Mouse (Mus musculus) erythroblast, embryonic 14.5 days (primary cell): ENCODE data around the gene Ddx28. TPM values are rescaled to one million over a fixed set of nuclear protein-coding genes. Genes with fewer than 3 reads are reported as not detected.

ENCODE experiments used
- H3K27me3 ChIP-seq: 2 replicates; pipeline ENCODE4 v1.6.1; 2012; ENCODE audit warnings: inconsistent platforms; ENCODE audit not compliant: control insufficient read depth
- H3K36me3 ChIP-seq: 2 replicates; pipeline ENCODE4 v1.6.1; 2012; ENCODE audit warnings: mild to moderate bottlenecking, inconsistent platforms; ENCODE audit not compliant: control insufficient read depth
- H3K4me1 ChIP-seq: 2 replicates; pipeline ENCODE4 v1.6.1; 2012; ENCODE audit warnings: inconsistent platforms; ENCODE audit not compliant: control insufficient read depth
- H3K4me3 ChIP-seq: replicated peaks from 2 replicates; pipeline ENCODE3; 2012; ENCODE audit warnings: moderate library complexity, mild to moderate bottlenecking, inconsistent platforms
- H3K9me3 ChIP-seq: 2 replicates; pipeline ENCODE4 v1.6.1; 2012; ENCODE audit warnings: low read length, inconsistent platforms, mixed read lengths; ENCODE audit not compliant: control insufficient read depth
- GATA1 ChIP-seq: IDR thresholded peaks from 2 replicates; pipeline ENCODE4 v1.6.1; 2012; ENCODE audit warnings: low read length, inconsistent platforms, mixed read lengths
- TAL1 ChIP-seq: IDR thresholded peaks from 3 replicates; pipeline ENCODE4 v1.6.1; 2012; ENCODE audit warnings: low read length, inconsistent platforms, mixed read lengths
- polyA plus RNA-seq: library from polyadenylated mRNA; stranded (reverse); fragments of >175 nt; gene quantifications from 2 replicates; pipeline ENCODE4 v1.2.3, GENCODE M21; 2012

Gene Ddx28
- polyA plus RNA-seq, 1 experiment: 1.1 TPM

- peaks cover 39% of the 10 kb centered on the region for H3K4me1 ChIP-seq
- no peaks in the 10 kb centered on the region for H3K9me3 ChIP-seq
- peaks cover 82% of the 10 kb centered on the region for H3K36me3 ChIP-seq
- H3K4me3 ChIP-seq: no peak overlapping the region
- TF ChIP-seq GATA1 (no peak), TAL1 (no peak)
- H3K27me3 ChIP-seq: no peaks in the 10 kb centered on the region
These were observed 38.2 kb upstream of the Ddx28 start for GRCm38 (mm10) chr8:106049840-106050239.

DNA sequence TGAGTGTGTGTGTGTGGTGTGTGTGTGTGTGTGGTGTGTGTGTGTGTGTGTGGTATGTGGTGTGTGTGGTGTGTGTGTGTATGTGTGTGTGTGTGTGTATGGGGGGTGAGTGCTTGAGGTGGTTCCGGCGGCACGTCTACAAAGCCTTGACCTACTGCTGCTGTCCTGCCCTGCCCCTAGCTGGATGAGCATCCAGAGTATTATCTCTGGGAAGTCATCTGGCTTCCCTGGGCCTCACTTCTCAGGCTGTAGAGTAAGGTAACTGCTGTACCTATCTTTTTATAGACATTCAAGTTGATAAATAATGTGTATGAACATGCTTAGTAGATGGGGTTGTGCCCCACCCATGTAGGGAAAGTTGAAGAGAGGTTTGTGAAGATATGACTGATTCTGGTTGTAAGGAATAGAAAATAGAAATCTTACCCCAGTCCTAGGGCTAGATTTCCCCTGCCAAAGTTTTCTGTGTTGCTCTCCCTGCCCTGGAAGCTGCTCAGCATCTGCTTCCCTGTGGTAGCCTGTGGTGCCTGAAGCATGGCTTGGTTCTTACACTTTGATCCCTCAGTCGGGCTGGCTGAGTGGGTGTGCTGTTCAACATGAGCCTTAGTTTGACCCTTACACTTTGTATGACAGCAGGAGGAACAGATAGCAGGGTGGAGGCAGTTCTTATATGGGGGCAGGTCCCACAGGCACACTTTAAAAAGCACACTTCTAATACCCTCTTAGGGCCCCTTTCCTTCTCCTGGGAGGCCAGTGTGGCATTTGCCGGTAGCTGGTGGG is 36.4 kb upstream of the Ddx28 start:
- TF ChIP-seq GATA1: no peak
- no peak for TF ChIP-seq TAL1
- H3K36me3 ChIP-seq: peaks cover 82% of the 10 kb centered on the region
- no peaks in the 10 kb centered on the region for H3K9me3 ChIP-seq

GRCm38 (mm10) chr8:106046872-106047559 is 35.3 kb upstream of the Ddx28 start:
- H3K9me3 ChIP-seq: no peaks in the 10 kb centered on the region
- TF ChIP-seq GATA1 (no peak), TAL1 (peak; percentile 71)
- peaks cover 74% of the 10 kb centered on the region for H3K36me3 ChIP-seq
- no peaks in the 10 kb centered on the region for H3K27me3 ChIP-seq
- H3K4me1 ChIP-seq: peaks cover 41% of the 10 kb centered on the region
- no peak overlapping the region for H3K4me3 ChIP-seq

More for the DNA sequence above, 36.4 kb upstream of the Ddx28 start:
- Histone ChIP-seq H3K4me1 (peaks cover 41% of the 10 kb centered on the region), H3K27me3 (no peaks in the 10 kb centered on the region), H3K4me3 (no peak overlapping the region)

DNA sequence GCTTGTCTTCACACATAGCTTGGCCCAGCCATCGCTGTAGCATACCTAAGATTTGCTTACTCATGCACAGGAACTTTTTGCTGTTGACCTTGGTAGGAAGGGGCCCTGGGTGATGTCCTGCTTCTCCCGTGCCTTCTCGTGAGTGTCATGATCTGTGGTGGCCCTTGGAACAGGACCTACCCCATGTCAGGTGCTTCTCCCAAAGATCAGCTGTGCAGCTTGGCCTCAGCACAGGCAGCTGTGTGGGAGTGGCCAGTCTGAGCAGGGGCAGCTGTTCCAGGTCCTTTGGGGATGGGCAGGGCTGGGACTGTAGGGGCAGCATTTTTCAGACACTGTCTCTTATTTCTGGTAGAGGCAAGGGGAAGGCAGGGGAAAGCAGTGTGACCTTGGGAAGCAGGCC is 32.5 kb upstream of the Ddx28 start:
- no peak for TF ChIP-seq TAL1
- no peak for TF ChIP-seq GATA1
- no peak overlapping the region for H3K4me3 ChIP-seq
- no peaks in the 10 kb centered on the region for H3K9me3 ChIP-seq
- peaks cover 63% of the 10 kb centered on the region for H3K36me3 ChIP-seq
- peaks cover 41% of the 10 kb centered on the region for H3K4me1 ChIP-seq
- no peaks in the 10 kb centered on the region for H3K27me3 ChIP-seq

DNA sequence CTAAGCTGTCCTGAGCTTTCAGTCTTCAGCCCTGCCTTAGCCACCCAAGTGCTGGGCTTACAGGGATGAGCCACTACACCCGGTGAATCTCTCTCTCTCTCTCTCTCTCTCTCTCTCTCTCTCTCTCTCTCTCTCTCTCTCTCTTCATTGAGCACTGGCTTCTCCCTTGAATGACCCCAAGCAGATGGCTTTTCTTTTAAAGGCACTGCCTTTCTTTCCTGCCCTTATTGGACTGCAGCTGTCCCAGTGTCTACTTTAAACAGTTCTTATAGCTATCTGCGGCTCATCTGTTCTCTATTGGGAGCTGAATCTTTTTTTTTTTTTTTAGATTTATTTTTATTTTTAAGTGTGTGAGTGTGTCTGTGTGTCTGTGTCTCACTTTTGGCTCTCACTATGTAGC is 31.4 kb upstream of the Ddx28 start:
- Histone ChIP-seq H3K9me3 (no peaks in the 10 kb centered on the region), H3K36me3 (peaks cover 60% of the 10 kb centered on the region), H3K4me3 (no peak overlapping the region), H3K4me1 (peaks cover 31% of the 10 kb centered on the region), H3K27me3 (no peaks in the 10 kb centered on the region)
- TF ChIP-seq TAL1: no peak
- TF ChIP-seq GATA1: no peak

DNA sequence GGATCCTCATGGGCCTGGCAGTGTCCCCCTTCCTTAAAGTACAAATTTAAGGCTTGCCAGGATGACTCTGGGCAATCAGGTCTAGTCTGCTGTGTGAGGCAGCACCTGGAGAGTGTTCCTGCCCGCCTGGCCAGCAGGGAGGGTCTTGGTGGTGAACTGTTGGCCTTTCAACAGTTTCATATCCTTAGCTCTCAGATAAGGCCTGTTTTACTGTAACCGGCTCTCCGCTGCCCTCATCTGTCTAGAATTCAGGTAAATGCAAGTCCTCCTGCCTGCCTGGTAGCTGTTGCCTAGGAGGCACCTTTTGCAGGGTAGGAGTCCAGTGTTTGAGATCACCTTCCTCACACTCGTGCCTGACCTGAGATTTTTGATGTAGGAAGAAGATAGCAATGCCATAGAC is 28.5 kb upstream of the Ddx28 start:
- Histone ChIP-seq H3K9me3 (no peaks in the 10 kb centered on the region), H3K36me3 (peaks cover 62% of the 10 kb centered on the region), H3K4me3 (no peak overlapping the region), H3K4me1 (peaks cover 15% of the 10 kb centered on the region), H3K27me3 (no peaks in the 10 kb centered on the region)
- TF ChIP-seq GATA1: no peak
- TF ChIP-seq TAL1: no peak

DNA sequence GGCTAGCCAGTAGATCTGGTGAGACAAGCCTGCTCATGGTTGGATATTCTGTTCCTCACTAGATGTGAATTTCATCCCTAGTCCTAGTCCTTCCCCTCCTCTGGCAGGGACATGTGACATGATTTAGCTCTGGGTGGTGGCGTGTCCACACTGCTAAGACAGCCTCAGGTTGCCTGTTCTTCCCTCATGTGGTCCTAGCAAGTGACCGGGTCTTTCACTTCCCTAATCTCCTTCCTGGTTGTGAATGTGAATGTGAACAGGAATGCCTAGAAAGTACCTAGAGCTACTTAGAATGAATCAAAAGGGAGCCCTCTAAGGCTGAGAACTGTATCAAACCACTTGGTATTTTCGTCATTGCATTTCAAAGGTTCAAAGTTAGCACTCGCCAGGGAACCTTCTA is 27.9 kb upstream of the Ddx28 start:
- Histone ChIP-seq H3K27me3 (no peaks in the 10 kb centered on the region), H3K4me3 (no peak overlapping the region), H3K9me3 (no peaks in the 10 kb centered on the region), H3K36me3 (peaks cover 56% of the 10 kb centered on the region), H3K4me1 (peaks cover 13% of the 10 kb centered on the region)
- no peak for TF ChIP-seq GATA1
- no peak for TF ChIP-seq TAL1

- TF ChIP-seq TAL1: no peak
- TF ChIP-seq GATA1: no peak
- Histone ChIP-seq H3K27me3 (no peaks in the 10 kb centered on the region), H3K4me3 (no peak overlapping the region), H3K9me3 (no peaks in the 10 kb centered on the region), H3K4me1 (peaks cover 4% of the 10 kb centered on the region), H3K36me3 (peaks cover 55% of the 10 kb centered on the region)
These were observed 27.0 kb upstream of the Ddx28 start for GRCm38 (mm10) chr8:106038721-106039120.

DNA sequence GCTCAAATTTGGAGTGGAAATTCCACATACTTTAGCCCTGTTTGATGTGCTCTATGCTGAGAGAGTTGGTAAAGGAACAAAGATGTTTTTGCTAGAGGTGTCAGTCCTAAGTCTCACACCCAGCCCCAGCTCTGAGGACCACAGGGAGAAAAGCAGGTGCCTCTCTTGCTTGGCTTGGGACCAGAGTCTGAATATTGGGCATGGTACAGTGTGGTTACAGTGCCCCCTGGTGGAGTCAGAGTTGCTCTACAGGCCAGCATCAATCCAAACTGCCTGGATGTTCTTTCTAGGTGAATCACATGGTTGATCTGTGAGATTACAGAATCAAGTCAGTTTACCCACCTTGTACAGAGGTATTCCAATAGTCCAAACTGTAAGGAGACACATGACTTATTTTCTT is 10.8 kb upstream of the Ddx28 start:
- Histone ChIP-seq H3K27me3 (no peaks in the 10 kb centered on the region), H3K4me3 (no peak overlapping the region), H3K9me3 (no peaks in the 10 kb centered on the region), H3K4me1 (peaks cover 16% of the 10 kb centered on the region), H3K36me3 (peaks cover 67% of the 10 kb centered on the region)
- TF ChIP-seq TAL1 (no peak), GATA1 (no peak)
